Mouse (Mus musculus) cortical plate, adult 2 months (tissue): ENCODE results near the gene Rad54l. TPM values are rescaled to one million over a fixed set of nuclear protein-coding genes. Genes with fewer than 3 reads are reported as not detected.

Source experiments
- H3K27ac ChIP-seq: fragments of 200-500 bp; 2 replicates; pipeline ENCODE4 v1.5.1; 2012; ENCODE audit warnings: low read length, control low read depth, inconsistent platforms; ENCODE audit not compliant: insufficient read depth
- H3K4me1 ChIP-seq: fragments of 200-500 bp; 2 replicates; pipeline ENCODE4 v1.6.1; 2011; ENCODE audit warnings: low read length; ENCODE audit not compliant: control insufficient read depth, insufficient read depth
- H3K4me3 ChIP-seq: fragments of 200-500 bp; 2 replicates; pipeline ENCODE4 v1.5.1; 2011; ENCODE audit warnings: mild to moderate bottlenecking, low read length, control low read depth; ENCODE audit not compliant: insufficient read depth
- CTCF ChIP-seq: fragments of 200-500 bp; IDR thresholded peaks from 2 replicates; pipeline ENCODE4 v1.5.1; 2011; ENCODE audit warnings: mild to moderate bottlenecking, control low read depth, low read length; ENCODE audit not compliant: insufficient read depth; ENCODE audit errors: extremely low read depth
- POLR2A ChIP-seq: fragments of 200-500 bp; IDR thresholded peaks from 2 replicates; pipeline ENCODE4 v1.6.1; 2011; ENCODE audit warnings: mild to moderate bottlenecking, low read length, control low read depth; ENCODE audit not compliant: insufficient read depth; ENCODE audit errors: extremely low read depth
- polyA plus RNA-seq: library from polyadenylated mRNA; depleted of rRNA; stranded (reverse); fragments of >200 nt; gene quantifications from 2 replicates; pipeline ENCODE4 v1.2.3, GENCODE M21; 2012; rRNA removed

The Rad54l gene
- polyA plus RNA-seq = 0.81 and 1.1 TPM in 2 replicates

GRCm38 (mm10) chr4:116123602-116124519 is at the start of gene Rad54l, which contains the start of gene Pomgnt1:
Gene Rad54l (minus strand): TSS chr4:116123690.
Gene Pomgnt1 (plus strand): TSS chr4:116123840.
- Histone ChIP-seq H3K4me3 (peak within 1 kb of the TSS; percentile 92), H3K4me1 (no peaks in the 10 kb centered on the region), H3K27ac (0 out of 2 replicates have a peak within 1 kb of the TSS, but pooled peaks have one; percentile 58)
- peak; percentile 68 for TF ChIP-seq POLR2A
- no peak for TF ChIP-seq CTCF

- no peak for TF ChIP-seq CTCF
- H3K4me3 ChIP-seq = no peak within 1 kb of the TSS
- H3K27ac ChIP-seq = no peak within 1 kb of the TSS
- peaks cover 7% of the 10 kb centered on the region for H3K4me1 ChIP-seq
Observed at GRCm38 (mm10) chr4:116173072-116173471, 49.6 kb upstream of the Rad54l start, which contains the start of the genes 1700042G07Rik and Gm49337. Gene 1700042G07Rik (plus strand): TSS chr4:116173372. Gene Gm49337 (plus strand): TSS chr4:116173384.

GRCm38 (mm10) chr4:116169353-116169672 is 45.8 kb upstream of the Rad54l start:
- TF ChIP-seq CTCF = no peak
- TF ChIP-seq POLR2A = no peak
- Histone ChIP-seq H3K27ac (no peak overlapping the region), H3K4me3 (no peak overlapping the region), H3K4me1 (peaks cover 2% of the 10 kb centered on the region)

GRCm38 (mm10) chr4:116168617-116169352 is 45.3 kb upstream of the Rad54l start:
- Histone ChIP-seq H3K27ac (no peak overlapping the region), H3K4me1 (no peaks in the 10 kb centered on the region), H3K4me3 (no peak overlapping the region)
- peak; percentile 77 for TF ChIP-seq CTCF
- no peak for TF ChIP-seq POLR2A

- H3K4me3 ChIP-seq = no peak within 1 kb of the TSS
- H3K27ac ChIP-seq = no peak within 1 kb of the TSS
- TF ChIP-seq POLR2A (no peak), CTCF (no peak)
- no peaks in the 10 kb centered on the region for H3K4me1 ChIP-seq
Observed at GRCm38 (mm10) chr4:116167404-116167803, 43.9 kb upstream of the Rad54l start, which contains the start of gene Tspan1. Gene Tspan1 (minus strand): TSS chr4:116167601.

- Histone ChIP-seq H3K4me1 (no peaks in the 10 kb centered on the region; the same call in 1 of the 2 replicates), H3K4me3 (no peak overlapping the region), H3K27ac (no peak overlapping the region)
- TF ChIP-seq POLR2A (no peak), CTCF (no peak)
Observed at GRCm38 (mm10) chr4:116165708-116166407, 42.4 kb upstream of the Rad54l start.

- Histone ChIP-seq H3K4me3 (no peak overlapping the region), H3K4me1 (peaks cover 2% of the 10 kb centered on the region), H3K27ac (no peak overlapping the region)
- TF ChIP-seq POLR2A = no peak
- no peak for TF ChIP-seq CTCF
Observed at GRCm38 (mm10) chr4:116164759-116165554, 41.5 kb upstream of the Rad54l start.

GRCm38 (mm10) chr4:116162142-116162541 is 38.7 kb upstream of the Rad54l start:
- H3K4me1 ChIP-seq = peaks cover 2% of the 10 kb centered on the region
- no peak overlapping the region for H3K27ac ChIP-seq
- no peak overlapping the region for H3K4me3 ChIP-seq
- TF ChIP-seq POLR2A = no peak
- no peak for TF ChIP-seq CTCF
